Mouse (Mus musculus) liver, embryonic 14.5 days (tissue): ENCODE data around the gene Samhd1.

Experiments used
- CTCF ChIP-seq: IDR thresholded peaks from 2 replicates; pipeline ENCODE4 v1.5.1; 2016; ENCODE audit warnings: antibody characterized with exemption, low read depth, control low read depth
- EP300 ChIP-seq: IDR thresholded peaks from 2 replicates; pipeline ENCODE4 v1.6.1; 2016; ENCODE audit warnings: antibody characterized with exemption, low read depth

- TF ChIP-seq EP300 (no peak), CTCF (no peak)
These were observed 77.9 kb downstream of the Samhd1 start for GRCm38 (mm10) chr2:157057186-157057585.
